Mouse (Mus musculus): ENCODE results near the gene Tac4. TPM values are rescaled to one million over a fixed set of nuclear protein-coding genes. Genes with fewer than 3 reads are reported as not detected.
A peak's percentile ranks its signal among the peaks of the same experiment; 100 is the strongest.

Tac4 gene
- polyA plus RNA-seq, 1 experiment from 2014 or later: 0.24 TPM

DNA sequence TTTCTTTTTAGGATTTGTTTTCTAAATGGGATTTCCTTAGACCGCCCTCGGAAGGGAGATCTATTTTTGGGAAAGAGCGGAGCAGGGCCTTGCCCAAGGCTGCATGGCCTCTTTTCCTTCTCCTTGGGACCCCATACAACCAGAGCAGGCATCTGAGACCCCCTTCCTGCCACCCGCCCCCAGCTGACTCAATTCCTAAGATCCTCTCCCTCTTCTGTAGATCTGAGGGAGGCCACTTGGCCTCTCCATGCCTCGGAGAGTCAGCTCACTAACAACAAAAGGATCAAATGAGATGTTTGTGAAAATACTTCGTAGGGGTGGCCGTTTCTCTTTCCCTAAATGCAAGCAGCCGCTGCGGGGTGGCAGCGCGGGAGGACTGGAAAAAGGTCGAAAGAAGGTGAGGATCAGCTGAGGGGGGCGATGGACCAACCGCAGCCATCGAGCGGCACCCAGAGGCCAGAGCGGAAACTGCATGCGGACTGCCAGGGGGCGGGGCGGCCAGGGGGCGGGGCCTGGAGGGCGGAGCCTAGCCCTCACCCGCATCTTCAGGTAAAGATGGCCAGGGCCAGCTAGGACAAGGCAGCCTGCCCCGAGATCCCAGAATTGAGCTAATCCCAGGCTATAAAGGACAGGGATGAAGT is 29.5 kb upstream of the Tac4 start:
- Histone ChIP-seq H3K4me2 (ENCODE audit: low read depth) (peak overlapping the region; percentile 28; the same call in 1 of the 2 replicates), H3K27ac (ENCODE audit: low read depth, low read length) (no peak overlapping the region), H3K4me1 (ENCODE audit: control insufficient read depth, insufficient read depth, low read length) (no peaks in the 10 kb centered on the region), H3K9me3 (ENCODE audit: control insufficient read depth, low read length) (no peaks in the 10 kb centered on the region), H3K27me3 (ENCODE audit: control insufficient read depth, insufficient read depth, low read length) (0 out of 2 replicates have a peak, but pooled peaks cover 2% of the 10 kb centered on the region), H3K4me3 (ENCODE audit: low read depth, low read length) (no peak overlapping the region), H3K36me3 (ENCODE audit: control insufficient read depth, insufficient read depth, low read length) (no peaks in the 10 kb centered on the region), H3K9ac (ENCODE audit: low read length) (no peak overlapping the region)
- DNase-seq (ENCODE audit: low spot score) (peak; percentile 78), ATAC-seq (ENCODE audit: insufficient read depth, low FRiP score, low TSS enrichment) (no peak)
- 8% methylated on average over 24 of the region's 24 CpGs for WGBS

DNA sequence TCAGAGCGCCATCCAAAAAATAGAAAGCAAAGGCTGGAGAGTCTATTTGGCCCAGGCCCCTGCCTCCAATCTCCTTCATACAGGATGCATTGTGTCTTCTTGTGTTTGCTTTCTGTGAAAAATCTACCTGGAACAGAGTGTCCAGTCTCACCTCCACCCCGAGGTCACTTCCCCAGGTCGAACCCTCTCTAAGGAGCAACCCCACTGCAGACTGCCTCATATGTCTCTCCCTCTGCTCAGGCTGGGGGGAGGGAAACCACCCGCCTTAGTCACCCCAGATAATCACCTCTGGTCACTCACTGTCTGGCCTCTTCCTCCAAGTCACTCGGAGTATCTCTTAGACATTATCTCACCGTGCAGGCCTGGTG is 29.0 kb upstream of the Tac4 start:
- H3K4me1 ChIP-seq (ENCODE audit: control insufficient read depth, insufficient read depth, low read length): no peaks in the 10 kb centered on the region
- no peaks in the 10 kb centered on the region for H3K36me3 ChIP-seq (ENCODE audit: control insufficient read depth, insufficient read depth, low read length)
- H3K27me3 ChIP-seq (ENCODE audit: control insufficient read depth, insufficient read depth, low read length): 0 out of 2 replicates have a peak, but pooled peaks cover 2% of the 10 kb centered on the region
- H3K27ac ChIP-seq (ENCODE audit: low read depth, low read length): no peak overlapping the region
- no peak overlapping the region for H3K4me3 ChIP-seq (ENCODE audit: low read depth, low read length)
- DNase-seq (ENCODE audit: low spot score) (no peak), ATAC-seq (ENCODE audit: insufficient read depth, low FRiP score, low TSS enrichment) (no peak)
- no peak overlapping the region for H3K9ac ChIP-seq (ENCODE audit: low read length)
- H3K4me2 ChIP-seq (ENCODE audit: low read depth): no peak overlapping the region
- WGBS: 38% methylated on average over 6 of the region's 6 CpGs
- H3K9me3 ChIP-seq (ENCODE audit: control insufficient read depth, low read length): no peaks in the 10 kb centered on the region

GRCm38 (mm10) chr11:95238477-95238876 is 22.9 kb upstream of the Tac4 start:
- Histone ChIP-seq H3K4me2 (ENCODE audit: low read depth) (no peak overlapping the region), H3K36me3 (ENCODE audit: control insufficient read depth, insufficient read depth, low read length) (no peaks in the 10 kb centered on the region), H3K9me3 (ENCODE audit: control insufficient read depth, low read length) (no peaks in the 10 kb centered on the region), H3K9ac (ENCODE audit: low read length) (no peak overlapping the region), H3K4me3 (ENCODE audit: low read depth, low read length) (no peak overlapping the region), H3K27ac (ENCODE audit: low read depth, low read length) (no peak overlapping the region), H3K27me3 (ENCODE audit: control insufficient read depth, insufficient read depth, low read length) (no peaks in the 10 kb centered on the region), H3K4me1 (ENCODE audit: control insufficient read depth, insufficient read depth, low read length) (no peaks in the 10 kb centered on the region)
- ATAC-seq (ENCODE audit: insufficient read depth, low FRiP score, low TSS enrichment): no peak
- DNase-seq (ENCODE audit: low spot score): no peak
- 65% methylated on average over 6 of the region's 6 CpGs for WGBS

GRCm38 (mm10) chr11:95242653-95243052 is 18.7 kb upstream of the Tac4 start:
- WGBS: 68% methylated on average over 6 of the region's 6 CpGs
- no peak overlapping the region for H3K27ac ChIP-seq (ENCODE audit: low read depth, low read length)
- no peak overlapping the region for H3K4me3 ChIP-seq (ENCODE audit: low read depth, low read length)
- no peaks in the 10 kb centered on the region for H3K27me3 ChIP-seq (ENCODE audit: control insufficient read depth, insufficient read depth, low read length)
- H3K36me3 ChIP-seq (ENCODE audit: control insufficient read depth, insufficient read depth, low read length): no peaks in the 10 kb centered on the region
- H3K9ac ChIP-seq (ENCODE audit: low read length): no peak overlapping the region
- H3K9me3 ChIP-seq (ENCODE audit: control insufficient read depth, low read length): no peaks in the 10 kb centered on the region
- ATAC-seq (ENCODE audit: insufficient read depth, low FRiP score, low TSS enrichment) (no peak), DNase-seq (ENCODE audit: low spot score) (no peak)
- H3K4me2 ChIP-seq (ENCODE audit: low read depth): no peak overlapping the region
- no peaks in the 10 kb centered on the region for H3K4me1 ChIP-seq (ENCODE audit: control insufficient read depth, insufficient read depth, low read length)

- WGBS: 72% methylated on average over 7 of the region's 7 CpGs
- no peaks in the 10 kb centered on the region for H3K36me3 ChIP-seq (ENCODE audit: control insufficient read depth, insufficient read depth, low read length)
- no peak overlapping the region for H3K4me3 ChIP-seq (ENCODE audit: low read depth, low read length)
- ATAC-seq (ENCODE audit: insufficient read depth, low FRiP score, low TSS enrichment) (no peak), DNase-seq (ENCODE audit: low spot score) (no peak)
- H3K9me3 ChIP-seq (ENCODE audit: control insufficient read depth, low read length): no peaks in the 10 kb centered on the region
- H3K4me1 ChIP-seq (ENCODE audit: control insufficient read depth, insufficient read depth, low read length): no peaks in the 10 kb centered on the region
- H3K4me2 ChIP-seq (ENCODE audit: low read depth): no peak overlapping the region
- no peak overlapping the region for H3K27ac ChIP-seq (ENCODE audit: low read depth, low read length)
- no peaks in the 10 kb centered on the region for H3K27me3 ChIP-seq (ENCODE audit: control insufficient read depth, insufficient read depth, low read length)
- no peak overlapping the region for H3K9ac ChIP-seq (ENCODE audit: low read length)
Observed at GRCm38 (mm10) chr11:95245456-95245855, 15.9 kb upstream of the Tac4 start.

GRCm38 (mm10) chr11:95247065-95247464 is 14.3 kb upstream of the Tac4 start:
- WGBS: 56% methylated on average over 14 of the region's 14 CpGs

DNA sequence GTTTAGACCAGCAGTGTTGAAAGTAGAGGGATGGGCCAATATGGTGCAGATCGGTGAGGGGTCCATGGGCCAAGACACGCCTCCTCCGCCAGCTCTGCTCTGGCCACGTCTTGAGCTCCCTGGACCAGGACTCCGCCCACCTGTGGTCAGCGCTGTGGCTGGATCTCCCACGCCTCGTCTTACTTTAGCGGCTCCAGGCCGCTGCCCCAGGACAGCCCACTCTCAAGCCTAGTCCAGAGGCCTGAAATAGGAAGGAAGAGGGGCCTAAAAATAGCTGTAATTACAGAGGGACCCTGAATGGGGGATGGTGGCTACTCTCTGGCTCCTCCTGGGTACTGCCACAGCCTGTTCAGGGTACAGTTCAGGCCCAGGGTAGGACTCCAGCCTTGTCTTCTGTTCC is 11.2 kb upstream of the Tac4 start:
- WGBS: 52% methylated on average over 10 of the region's 10 CpGs
- Histone ChIP-seq H3K27ac (ENCODE audit: low read depth, low read length) (no peak overlapping the region), H3K9ac (ENCODE audit: low read length) (no peak overlapping the region), H3K4me2 (ENCODE audit: low read depth) (no peak overlapping the region), H3K27me3 (ENCODE audit: control insufficient read depth, insufficient read depth, low read length) (no peaks in the 10 kb centered on the region), H3K9me3 (ENCODE audit: control insufficient read depth, low read length) (no peaks in the 10 kb centered on the region), H3K4me3 (ENCODE audit: low read depth, low read length) (no peak overlapping the region), H3K4me1 (ENCODE audit: control insufficient read depth, insufficient read depth, low read length) (no peaks in the 10 kb centered on the region), H3K36me3 (ENCODE audit: control insufficient read depth, insufficient read depth, low read length) (no peaks in the 10 kb centered on the region)
- no peak for DNase-seq (ENCODE audit: low spot score)
- no peak for ATAC-seq (ENCODE audit: insufficient read depth, low FRiP score, low TSS enrichment)

More at GRCm38 (mm10) chr11:95247065-95247464, 14.3 kb upstream of the Tac4 start:
- DNase-seq (ENCODE audit: low spot score) (no peak), ATAC-seq (ENCODE audit: insufficient read depth, low FRiP score, low TSS enrichment) (no peak)
- Histone ChIP-seq H3K9me3 (ENCODE audit: control insufficient read depth, low read length) (no peaks in the 10 kb centered on the region), H3K4me2 (ENCODE audit: low read depth) (no peak overlapping the region), H3K27ac (ENCODE audit: low read depth, low read length) (no peak overlapping the region), H3K4me1 (ENCODE audit: control insufficient read depth, insufficient read depth, low read length) (no peaks in the 10 kb centered on the region), H3K9ac (ENCODE audit: low read length) (no peak overlapping the region), H3K27me3 (ENCODE audit: control insufficient read depth, insufficient read depth, low read length) (no peaks in the 10 kb centered on the region), H3K4me3 (ENCODE audit: low read depth, low read length) (no peak overlapping the region), H3K36me3 (ENCODE audit: control insufficient read depth, insufficient read depth, low read length) (no peaks in the 10 kb centered on the region)

GRCm38 (mm10) chr11:95251295-95251694 is 10.0 kb upstream of the Tac4 start:
- Histone ChIP-seq H3K36me3 (ENCODE audit: control insufficient read depth, insufficient read depth, low read length) (no peaks in the 10 kb centered on the region), H3K27ac (ENCODE audit: low read depth, low read length) (no peak overlapping the region), H3K4me2 (ENCODE audit: low read depth) (no peak overlapping the region), H3K9me3 (ENCODE audit: control insufficient read depth, low read length) (no peaks in the 10 kb centered on the region), H3K9ac (ENCODE audit: low read length) (no peak overlapping the region), H3K4me1 (ENCODE audit: control insufficient read depth, insufficient read depth, low read length) (no peaks in the 10 kb centered on the region), H3K4me3 (ENCODE audit: low read depth, low read length) (no peak overlapping the region), H3K27me3 (ENCODE audit: control insufficient read depth, insufficient read depth, low read length) (no peaks in the 10 kb centered on the region)
- ATAC-seq (ENCODE audit: insufficient read depth, low FRiP score, low TSS enrichment): no peak
- DNase-seq (ENCODE audit: low spot score): peak; percentile 86
- 5% methylated on average over 11 of the region's 11 CpGs for WGBS

DNA sequence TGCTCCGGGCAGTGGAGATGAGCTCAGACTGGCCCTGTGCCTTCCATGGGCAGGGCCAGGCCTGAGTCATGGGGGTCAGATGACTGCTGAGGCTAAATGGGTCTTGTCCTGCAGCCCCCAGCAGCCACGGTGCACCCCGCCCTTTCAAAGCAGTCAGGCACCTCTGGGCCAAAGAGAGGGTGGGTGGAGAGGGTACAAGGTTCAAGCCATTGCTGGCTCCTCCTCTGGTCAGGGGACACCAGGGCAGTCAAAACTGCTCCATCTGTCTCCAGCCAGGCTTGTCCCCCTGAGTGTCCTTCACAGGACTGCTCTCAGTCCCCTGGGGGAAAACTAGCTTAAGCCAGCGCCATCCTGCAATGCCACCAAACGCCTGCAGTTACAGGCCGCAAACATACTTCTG is 9.2 kb upstream of the Tac4 start:
- Histone ChIP-seq H3K9ac (ENCODE audit: low read length) (no peak overlapping the region), H3K4me2 (ENCODE audit: low read depth) (no peak overlapping the region), H3K36me3 (ENCODE audit: control insufficient read depth, insufficient read depth, low read length) (no peaks in the 10 kb centered on the region), H3K27ac (ENCODE audit: low read depth, low read length) (no peak overlapping the region), H3K4me1 (ENCODE audit: control insufficient read depth, insufficient read depth, low read length) (no peaks in the 10 kb centered on the region), H3K27me3 (ENCODE audit: control insufficient read depth, insufficient read depth, low read length) (no peaks in the 10 kb centered on the region), H3K9me3 (ENCODE audit: control insufficient read depth, low read length) (no peaks in the 10 kb centered on the region), H3K4me3 (ENCODE audit: low read depth, low read length) (no peak overlapping the region)
- ATAC-seq (ENCODE audit: insufficient read depth, low FRiP score, low TSS enrichment) (no peak), DNase-seq (ENCODE audit: low spot score) (no peak)
- WGBS: 81% methylated on average over 6 of the region's 6 CpGs

Data from neural tube, embryonic 11.5 days (tissue).